Mouse (Mus musculus) intestine, embryonic 16.5 days (tissue): Measurements from ENCODE around the gene Fblim1. TPM values are rescaled to one million over a fixed set of nuclear protein-coding genes. Genes with fewer than 3 reads are reported as not detected.
A peak's percentile ranks its signal among the peaks of the same experiment; 100 is the strongest.
"Not testable (repeated sequence)": the region's sequence is repeated elsewhere in the genome, so short reads cannot be mapped to it uniquely, and the experiment has no call there.

Experiments
- ATAC-seq: fragments of 200-750 bp; cut with Nextera tagmentation; 2 replicates; pipeline ENCODE4 v1.8.0; 2017; ENCODE audit warnings: moderate TSS enrichment, moderate library complexity
- H3K27ac ChIP-seq: fragments of 300-500 bp; sonication (generic); 2 replicates; pipeline ENCODE4 v1.5.1; 2014; ENCODE audit warnings: mild to moderate bottlenecking, low read length
- H3K27me3 ChIP-seq: fragments of 300-500 bp; sonication (generic); replicated peaks from 2 replicates; pipeline ENCODE4 v1.6.1; 2014; ENCODE audit warnings: low read length, control low read depth, mixed read lengths; ENCODE audit not compliant: control insufficient read depth, insufficient read depth
- H3K36me3 ChIP-seq: fragments of 300-500 bp; sonication (generic); 2 replicates; pipeline ENCODE4 v1.6.1; 2014; ENCODE audit warnings: low read length, control low read depth; ENCODE audit not compliant: control insufficient read depth, insufficient read depth
- H3K4me1 ChIP-seq: fragments of 300-500 bp; sonication (generic); 2 replicates; pipeline ENCODE4 v1.6.1; 2014; ENCODE audit warnings: low read length, control low read depth, mixed read lengths; ENCODE audit not compliant: control insufficient read depth, insufficient read depth
- H3K4me2 ChIP-seq: fragments of 300-500 bp; sonication (generic); 2 replicates; pipeline ENCODE4 v1.6.1; 2014; ENCODE audit warnings: low read depth, low read length, control low read depth
- H3K4me3 ChIP-seq: fragments of 300-500 bp; sonication (generic); 2 replicates; pipeline ENCODE4 v1.5.1; 2014; ENCODE audit warnings: mild to moderate bottlenecking, low read length
- H3K9ac ChIP-seq: fragments of 300-500 bp; sonication (generic); 2 replicates; pipeline ENCODE4 v1.6.1; 2014; ENCODE audit warnings: low read depth, low read length
- H3K9me3 ChIP-seq: fragments of 300-500 bp; sonication (generic); 2 replicates; pipeline ENCODE4 v1.6.1; 2016; ENCODE audit warnings: low read length, control low read depth; ENCODE audit not compliant: control insufficient read depth
- WGBS: fragments of 180-500 bp; shearing (Covaris S2); extraction: QIAGEN DNeasy Blood & Tissue Kit; methylation state at CpG from one replicate; pipeline ENCODE4 v1.1.7; 2014; 5-methylcytosine and 5-hydroxymethylcytosine counted together
- polyA plus RNA-seq: library from polyadenylated mRNA; unstranded; fragments of >200 nt; fragmentation: Nextera tagmentation; extraction: Ambion mirVana; gene quantifications from 2 replicates; pipeline ENCODE4 v1.2.1, GENCODE M21; 2015

Fblim1 gene
- polyA plus RNA-seq, 1 experiment from 2014 or later, result 66.2 TPM

DNA sequence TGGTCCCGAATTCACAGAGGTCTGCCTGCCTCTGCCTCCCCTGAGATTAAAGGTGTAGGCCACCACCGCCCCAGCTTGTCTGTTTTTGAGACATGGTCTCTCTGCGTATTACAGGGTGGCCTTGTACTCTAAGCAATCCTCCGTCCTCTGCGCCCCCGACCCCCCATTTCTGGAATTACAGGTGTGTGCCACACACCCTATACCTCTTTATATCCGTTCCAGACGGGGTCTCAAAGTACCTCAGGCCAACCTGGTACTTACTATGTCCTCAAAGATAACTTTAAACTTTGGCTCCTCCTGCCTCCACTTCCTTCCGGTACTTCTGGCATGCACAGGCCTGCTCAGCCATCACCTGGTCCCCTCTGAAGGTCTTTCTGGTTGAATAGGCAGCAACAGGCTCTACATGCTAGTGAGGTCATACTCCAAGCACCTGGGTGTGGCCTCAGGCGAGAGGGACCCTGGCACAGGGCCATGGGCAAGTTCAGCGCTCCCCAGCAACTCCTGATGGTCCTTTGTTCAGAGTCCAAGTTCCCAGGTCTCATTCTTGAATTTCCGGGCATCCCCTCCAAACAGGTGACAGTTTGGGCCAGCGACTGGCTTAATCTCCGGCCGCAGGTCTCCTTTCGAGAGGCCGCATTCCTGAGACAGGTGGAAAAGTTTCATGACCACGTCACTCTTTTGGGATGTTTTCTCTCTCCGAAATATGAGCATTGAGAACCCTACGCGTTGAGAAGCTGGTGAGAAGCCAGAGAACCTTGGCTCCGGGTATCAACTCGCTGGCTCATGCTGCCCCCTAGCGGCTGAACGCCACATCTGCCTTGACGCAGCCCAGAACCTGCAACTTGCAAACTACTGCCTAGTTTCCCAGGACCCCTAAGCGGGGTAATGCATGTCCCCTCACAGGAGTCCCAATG is 30.9 kb downstream of the Fblim1 start:
- Histone ChIP-seq H3K27ac (peak overlapping the region; percentile 58; the same call in 1 of the 2 replicates), H3K9ac (0 out of 2 replicates have a peak overlapping the region, but pooled peaks have one; percentile 14), H3K9me3 (no peaks in the 10 kb centered on the region; the same call in 1 of the 2 replicates), H3K4me2 (peak overlapping the region; percentile 49), H3K4me1 (peaks cover 39% of the 10 kb centered on the region), H3K36me3 (peaks cover 12% of the 10 kb centered on the region), H3K27me3 (no peaks in the 10 kb centered on the region), H3K4me3 (peak overlapping the region; percentile 21; the same call in 1 of the 2 replicates)
- WGBS, result 36% methylated on average over 27 of the region's 27 CpGs
- ATAC-seq, result peak; percentile 40

GRCm38 (mm10) chr4:141573359-141573966 is 32.4 kb downstream of the Fblim1 start:
- peak overlapping the region; percentile 85 for H3K27ac ChIP-seq
- peaks cover 12% of the 10 kb centered on the region for H3K36me3 ChIP-seq
- 0 out of 2 replicates have a peak overlapping the region, but pooled peaks have one; percentile 28 for H3K4me2 ChIP-seq
- no peak overlapping the region for H3K4me3 ChIP-seq
- H3K9ac ChIP-seq, result peak overlapping the region; percentile 21
- peak; percentile 68 for ATAC-seq
- H3K9me3 ChIP-seq, result no peaks in the 10 kb centered on the region; the same call in 1 of the 2 replicates
- no peaks in the 10 kb centered on the region for H3K27me3 ChIP-seq
- 36% methylated on average over 6 of the region's 6 CpGs for WGBS
- peaks cover 39% of the 10 kb centered on the region for H3K4me1 ChIP-seq

GRCm38 (mm10) chr4:141572668-141573358 is 33.1 kb downstream of the Fblim1 start:
- H3K4me2 ChIP-seq, result peak overlapping the region; percentile 10
- peak; percentile 26; the same call in 1 of the 2 replicates for ATAC-seq

DNA sequence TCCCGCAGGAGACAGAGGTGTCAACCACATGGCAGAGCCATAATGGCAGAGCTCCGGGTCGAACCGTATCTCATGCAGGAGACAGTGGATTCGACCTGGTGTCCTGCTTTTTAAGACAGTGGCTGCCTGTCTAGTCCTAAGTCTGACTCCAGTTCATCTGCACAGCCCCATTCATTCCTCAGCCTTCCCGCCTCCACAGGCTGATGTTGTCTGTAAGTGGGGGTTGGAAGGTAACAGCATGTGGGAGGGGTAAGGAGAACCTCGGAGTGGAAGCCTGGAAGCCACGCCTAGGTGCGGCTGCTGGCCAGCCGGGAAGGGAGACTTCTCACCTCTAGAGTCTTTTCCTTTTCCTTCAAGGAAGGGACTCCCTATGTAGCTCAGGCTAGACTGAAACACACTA is 34.0 kb downstream of the Fblim1 start:
- Histone ChIP-seq H3K4me1 (peaks cover 40% of the 10 kb centered on the region), H3K9me3 (no peaks in the 10 kb centered on the region; the same call in 1 of the 2 replicates), H3K9ac (0 out of 2 replicates have a peak overlapping the region, but pooled peaks have one; percentile 23), H3K4me2 (no peak overlapping the region), H3K36me3 (peaks cover 4% of the 10 kb centered on the region), H3K27me3 (no peaks in the 10 kb centered on the region), H3K4me3 (no peak overlapping the region), H3K27ac (peak overlapping the region; percentile 85; the same call in 1 of the 2 replicates)
- 51% methylated on average over 10 of the region's 10 CpGs for WGBS
- ATAC-seq, result peak; percentile 9; the same call in 1 of the 2 replicates

More at GRCm38 (mm10) chr4:141572668-141573358, 33.1 kb downstream of the Fblim1 start:
- Histone ChIP-seq H3K9ac (peak overlapping the region; percentile 23), H3K4me3 (no peak overlapping the region), H3K36me3 (peaks cover 12% of the 10 kb centered on the region), H3K4me1 (peaks cover 39% of the 10 kb centered on the region), H3K9me3 (no peaks in the 10 kb centered on the region; the same call in 1 of the 2 replicates), H3K27me3 (no peaks in the 10 kb centered on the region), H3K27ac (peak overlapping the region; percentile 85)
- WGBS, result 61% methylated on average over 7 of the region's 7 CpGs

DNA sequence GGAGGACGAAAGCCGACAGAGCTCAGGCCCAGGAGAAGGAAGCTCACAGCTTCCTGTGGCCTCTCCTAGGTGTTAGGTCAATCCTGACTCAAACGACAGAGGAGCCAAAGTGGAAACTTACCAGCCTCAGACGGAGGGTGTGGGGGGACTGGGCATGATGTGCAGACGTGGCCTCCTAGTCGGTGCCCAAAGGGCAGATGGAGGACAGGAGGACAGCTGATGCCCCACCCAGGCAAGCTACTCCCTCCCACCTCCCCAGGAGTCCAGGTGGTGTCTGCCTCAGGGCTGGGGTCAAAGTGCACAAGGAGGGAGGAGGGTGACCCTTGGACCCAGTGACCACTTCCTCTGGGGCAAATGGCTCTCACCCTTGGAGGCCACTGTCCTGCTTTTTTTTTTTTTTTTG is 34.6 kb downstream of the Fblim1 start:
- ATAC-seq, result no peak
- no peak overlapping the region for H3K4me2 ChIP-seq
- H3K9ac ChIP-seq, result peak overlapping the region; percentile 45; the same call in 1 of the 2 replicates
- 53% methylated on average over 6 of the region's 6 CpGs for WGBS
- H3K36me3 ChIP-seq, result no peaks in the 10 kb centered on the region
- H3K9me3 ChIP-seq, result no peaks in the 10 kb centered on the region
- H3K4me1 ChIP-seq, result peaks cover 40% of the 10 kb centered on the region
- H3K27me3 ChIP-seq, result no peaks in the 10 kb centered on the region
- no peak overlapping the region for H3K27ac ChIP-seq
- H3K4me3 ChIP-seq, result no peak overlapping the region

- WGBS, result 78% methylated on average over 1 of the region's 1 CpGs
- Histone ChIP-seq H3K4me1 (peaks cover 40% of the 10 kb centered on the region), H3K4me3 (no peak overlapping the region), H3K4me2 (no peak overlapping the region), H3K27me3 (no peaks in the 10 kb centered on the region), H3K36me3 (no peaks in the 10 kb centered on the region), H3K9me3 (no peaks in the 10 kb centered on the region), H3K27ac (no peak overlapping the region), H3K9ac (no peak overlapping the region)
- no peak for ATAC-seq
These were observed 35.1 kb downstream of the Fblim1 start for GRCm38 (mm10) chr4:141570821-141571220.

DNA sequence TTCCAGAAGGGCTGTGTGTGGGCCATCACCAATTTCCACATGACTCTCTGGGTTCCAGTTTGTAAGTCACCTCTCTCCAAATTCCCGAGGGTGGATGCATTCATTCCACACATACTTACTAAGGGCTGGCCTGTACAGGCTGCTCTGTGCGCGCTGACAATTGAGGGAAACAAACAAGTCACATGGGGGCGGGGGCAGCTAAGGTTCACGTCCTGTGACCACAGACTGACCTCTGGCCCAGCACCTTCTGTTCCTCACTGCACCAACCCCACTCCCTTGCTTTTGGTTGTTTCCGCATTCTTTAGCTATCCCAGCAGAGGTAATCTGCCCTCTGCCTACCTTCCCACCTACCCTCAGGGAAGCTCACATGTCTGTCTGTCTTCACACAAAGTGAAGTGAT is 35.9 kb downstream of the Fblim1 start:
- 65% methylated on average over 6 of the region's 6 CpGs for WGBS
- Histone ChIP-seq H3K9me3 (no peaks in the 10 kb centered on the region), H3K27me3 (no peaks in the 10 kb centered on the region), H3K9ac (no peak overlapping the region), H3K4me1 (peaks cover 38% of the 10 kb centered on the region), H3K4me3 (no peak overlapping the region), H3K4me2 (no peak overlapping the region), H3K36me3 (no peaks in the 10 kb centered on the region), H3K27ac (no peak overlapping the region)
- no peak for ATAC-seq

- Histone ChIP-seq H3K4me3 (no peak overlapping the region), H3K27me3 (no peaks in the 10 kb centered on the region), H3K27ac (no peak overlapping the region), H3K4me1 (peaks cover 30% of the 10 kb centered on the region), H3K36me3 (no peaks in the 10 kb centered on the region), H3K9me3 (no peaks in the 10 kb centered on the region), H3K9ac (no peak overlapping the region), H3K4me2 (no peak overlapping the region)
- ATAC-seq, result no peak
- WGBS, result 88% methylated on average over 5 of the region's 5 CpGs
These were observed 36.9 kb downstream of the Fblim1 start for GRCm38 (mm10) chr4:141568966-141569365.

DNA sequence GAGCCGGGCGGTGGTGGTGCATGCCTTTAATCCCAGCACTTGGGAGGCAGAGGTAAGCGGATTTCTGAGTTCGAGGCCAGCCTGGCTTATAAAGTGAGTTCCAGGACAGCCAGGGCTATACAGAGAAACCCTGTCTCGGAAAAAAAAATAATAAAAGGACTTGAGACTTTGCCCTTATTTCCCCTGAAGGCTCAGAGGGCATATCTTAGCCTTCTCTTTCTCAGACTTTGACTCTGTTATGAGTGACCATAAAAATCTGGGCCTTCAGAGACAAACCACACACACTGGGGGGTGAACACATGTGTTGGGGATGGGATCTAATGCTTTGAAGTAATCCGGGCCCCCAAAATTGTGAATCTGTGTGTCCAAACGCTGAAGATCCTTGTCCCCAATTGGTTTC is 38.7 kb downstream of the Fblim1 start:
- 84% methylated on average over 7 of the region's 7 CpGs for WGBS
- not testable (repeated sequence) for H3K36me3 ChIP-seq, H3K4me2 ChIP-seq, H3K9me3 ChIP-seq, H3K4me3 ChIP-seq, H3K9ac ChIP-seq, H3K27me3 ChIP-seq
- peak; percentile 50 for ATAC-seq
- Histone ChIP-seq H3K4me1 (peaks cover 13% of the 10 kb centered on the region), H3K27ac (peak overlapping the region; percentile 20; the same call in 1 of the 2 replicates)
